Mouse (Mus musculus) limb, embryonic 13.5 days (tissue): ENCODE measurements at regions not wholly inside any gene's neighbourhood (a gene's known extent, or its start where the extent isn't known, plus 50 kb on each side); places are given as distances from the start of the nearest gene placed in this dataset.

ENCODE experiments used
- ATAC-seq: fragments of 200-750 bp; cut with Nextera tagmentation; 2 replicates; pipeline ENCODE4 v1.8.0; 2017; ENCODE audit warnings: low read depth, moderate number of reproducible peaks, moderate TSS enrichment; ENCODE audit not compliant: low FRiP score
- H3K27ac ChIP-seq: fragments of 300-500 bp; sonication (generic); 2 replicates; pipeline ENCODE4 v1.5.1; 2015; ENCODE audit warnings: inconsistent platforms, mild to moderate bottlenecking, moderate library complexity
- H3K27me3 ChIP-seq: fragments of 300-500 bp; sonication (generic); 2 replicates; pipeline ENCODE4 v1.6.1; 2015; ENCODE audit warnings: mild to moderate bottlenecking, inconsistent platforms
- H3K36me3 ChIP-seq: fragments of 300-500 bp; sonication (generic); 2 replicates; pipeline ENCODE4 v1.6.1; 2015; ENCODE audit warnings: inconsistent platforms, mild to moderate bottlenecking, moderate library complexity
- H3K4me1 ChIP-seq: fragments of 300-500 bp; sonication (generic); 2 replicates; pipeline ENCODE4 v1.6.1; 2015; ENCODE audit warnings: inconsistent platforms
- H3K4me2 ChIP-seq: fragments of 300-500 bp; sonication (generic); replicated peaks from 2 replicates; pipeline ENCODE4 v1.6.1; 2015; ENCODE audit warnings: inconsistent platforms, mild to moderate bottlenecking, moderate library complexity
- H3K4me3 ChIP-seq: fragments of 300-500 bp; sonication (generic); 2 replicates; pipeline ENCODE4 v1.5.1; 2015; ENCODE audit warnings: moderate library complexity, mild to moderate bottlenecking, inconsistent platforms
- H3K9ac ChIP-seq: fragments of 300-500 bp; sonication (generic); 2 replicates; pipeline ENCODE4 v1.6.1; 2015; ENCODE audit warnings: mild to moderate bottlenecking, inconsistent platforms
- H3K9me3 ChIP-seq: fragments of 300-500 bp; sonication (generic); 2 replicates; pipeline ENCODE4 v1.6.1; 2016; ENCODE audit warnings: inconsistent platforms
- WGBS: fragments of 180-500 bp; shearing (Covaris S2); methylation state at CpG from one replicate; pipeline ENCODE4 v1.1.7; 2015; 5-methylcytosine and 5-hydroxymethylcytosine counted together

- H3K27me3 ChIP-seq, result no peaks in the 10 kb centered on the region
- no peak overlapping the region for H3K27ac ChIP-seq
- H3K4me2 ChIP-seq, result no peak overlapping the region
- H3K4me3 ChIP-seq, result no peak overlapping the region
- no peak for ATAC-seq
- no peaks in the 10 kb centered on the region for H3K9me3 ChIP-seq
- H3K9ac ChIP-seq, result no peak overlapping the region
- WGBS, result 89% methylated on average over 7 of the region's 7 CpGs
- H3K4me1 ChIP-seq, result peaks cover 4% of the 10 kb centered on the region
- H3K36me3 ChIP-seq, result no peaks in the 10 kb centered on the region
These were observed 209.9 kb upstream of the Map3k1 start for GRCm38 (mm10) chr13:112018497-112019281.

GRCm38 (mm10) chr13:112019575-112019974 lies 210.8 kb upstream of the Map3k1 start:
- Histone ChIP-seq H3K9ac (no peak overlapping the region), H3K27me3 (no peaks in the 10 kb centered on the region), H3K9me3 (no peaks in the 10 kb centered on the region), H3K4me2 (no peak overlapping the region), H3K27ac (no peak overlapping the region), H3K4me1 (peaks cover 4% of the 10 kb centered on the region), H3K4me3 (no peak overlapping the region), H3K36me3 (no peaks in the 10 kb centered on the region)
- WGBS, result 67% methylated on average over 5 of the region's 5 CpGs
- ATAC-seq, result no peak

GRCm38 (mm10) chr13:112023171-112023570 lies 214.4 kb upstream of the Map3k1 start:
- Histone ChIP-seq H3K9ac (no peak overlapping the region), H3K4me1 (peaks cover 11% of the 10 kb centered on the region), H3K27me3 (no peaks in the 10 kb centered on the region), H3K4me2 (no peak overlapping the region), H3K36me3 (no peaks in the 10 kb centered on the region), H3K9me3 (no peaks in the 10 kb centered on the region), H3K4me3 (no peak overlapping the region), H3K27ac (no peak overlapping the region)
- 29% methylated on average over 4 of the region's 4 CpGs for WGBS
- no peak for ATAC-seq

GRCm38 (mm10) chr13:112024667-112025585 lies 216.1 kb upstream of the Map3k1 start:
- no peak overlapping the region for H3K4me3 ChIP-seq
- no peaks in the 10 kb centered on the region for H3K36me3 ChIP-seq
- no peak overlapping the region for H3K4me2 ChIP-seq
- 0 out of 2 replicates have a peak, but pooled peaks cover 5% of the 10 kb centered on the region for H3K27me3 ChIP-seq
- WGBS, result 88% methylated on average over 15 of the region's 15 CpGs
- no peak for ATAC-seq
- H3K9me3 ChIP-seq, result no peaks in the 10 kb centered on the region
- no peak overlapping the region for H3K27ac ChIP-seq
- no peak overlapping the region for H3K9ac ChIP-seq
- H3K4me1 ChIP-seq, result peaks cover 13% of the 10 kb centered on the region

GRCm38 (mm10) chr13:112025586-112025950 lies 216.8 kb upstream of the Map3k1 start:
- WGBS, result 69% methylated on average over 5 of the region's 5 CpGs
- ATAC-seq, result no peak
- H3K4me2 ChIP-seq, result no peak overlapping the region
- H3K4me1 ChIP-seq, result peaks cover 16% of the 10 kb centered on the region
- H3K36me3 ChIP-seq, result no peaks in the 10 kb centered on the region
- H3K27me3 ChIP-seq, result 0 out of 2 replicates have a peak, but pooled peaks cover 5% of the 10 kb centered on the region
- no peak overlapping the region for H3K27ac ChIP-seq
- H3K9ac ChIP-seq, result no peak overlapping the region
- H3K9me3 ChIP-seq, result no peaks in the 10 kb centered on the region
- H3K4me3 ChIP-seq, result no peak overlapping the region

- H3K27ac ChIP-seq, result no peak overlapping the region
- 0 out of 2 replicates have a peak, but pooled peaks cover 8% of the 10 kb centered on the region for H3K27me3 ChIP-seq
- WGBS, result 87% methylated on average over 5 of the region's 5 CpGs
- H3K9ac ChIP-seq, result no peak overlapping the region
- H3K36me3 ChIP-seq, result no peaks in the 10 kb centered on the region
- H3K4me1 ChIP-seq, result peaks cover 16% of the 10 kb centered on the region
- no peak overlapping the region for H3K4me2 ChIP-seq
- no peak overlapping the region for H3K4me3 ChIP-seq
- ATAC-seq, result no peak
- H3K9me3 ChIP-seq, result no peaks in the 10 kb centered on the region
These were observed 218.9 kb upstream of the Map3k1 start for GRCm38 (mm10) chr13:112027736-112028135.

- H3K36me3 ChIP-seq, result no peaks in the 10 kb centered on the region
- H3K9ac ChIP-seq, result no peak overlapping the region
- H3K27me3 ChIP-seq, result 0 out of 2 replicates have a peak, but pooled peaks cover 8% of the 10 kb centered on the region
- peaks cover 5% of the 10 kb centered on the region; the same call in 1 of the 2 replicates for H3K4me1 ChIP-seq
- H3K9me3 ChIP-seq, result no peaks in the 10 kb centered on the region
- no peak overlapping the region for H3K4me3 ChIP-seq
- no peak; the same call in 1 of the 2 replicates for ATAC-seq
- no peak overlapping the region for H3K27ac ChIP-seq
- WGBS, result 79% methylated on average over 11 of the region's 11 CpGs
- no peak overlapping the region for H3K4me2 ChIP-seq
These were observed 222.3 kb upstream of the Map3k1 start for GRCm38 (mm10) chr13:112031061-112031460.

GRCm38 (mm10) chr13:112031631-112032320 lies 223.0 kb upstream of the Map3k1 start:
- Histone ChIP-seq H3K36me3 (no peaks in the 10 kb centered on the region), H3K9me3 (no peaks in the 10 kb centered on the region), H3K9ac (no peak overlapping the region), H3K4me1 (peaks cover 5% of the 10 kb centered on the region; the same call in 1 of the 2 replicates), H3K27me3 (0 out of 2 replicates have a peak, but pooled peaks cover 8% of the 10 kb centered on the region), H3K27ac (no peak overlapping the region), H3K4me3 (no peak overlapping the region), H3K4me2 (no peak overlapping the region)
- ATAC-seq, result no peak
- WGBS, result 85% methylated on average over 24 of the region's 24 CpGs

GRCm38 (mm10) chr13:112037731-112038380 lies 229.1 kb upstream of the Map3k1 start:
- no peaks in the 10 kb centered on the region for H3K36me3 ChIP-seq
- H3K27ac ChIP-seq, result no peak overlapping the region
- 79% methylated on average over 8 of the region's 8 CpGs for WGBS
- H3K9me3 ChIP-seq, result no peaks in the 10 kb centered on the region
- ATAC-seq, result no peak
- no peak overlapping the region for H3K9ac ChIP-seq
- no peaks in the 10 kb centered on the region for H3K27me3 ChIP-seq
- H3K4me3 ChIP-seq, result no peak overlapping the region
- H3K4me1 ChIP-seq, result no peaks in the 10 kb centered on the region
- no peak overlapping the region for H3K4me2 ChIP-seq

GRCm38 (mm10) chr13:112038556-112039304 lies 229.9 kb upstream of the Map3k1 start:
- H3K36me3 ChIP-seq, result no peaks in the 10 kb centered on the region
- no peak for ATAC-seq
- WGBS, result 87% methylated on average over 9 of the region's 9 CpGs
- no peaks in the 10 kb centered on the region for H3K27me3 ChIP-seq
- no peak overlapping the region for H3K4me3 ChIP-seq
- no peak overlapping the region for H3K27ac ChIP-seq
- no peak overlapping the region for H3K9ac ChIP-seq
- H3K9me3 ChIP-seq, result no peaks in the 10 kb centered on the region
- H3K4me2 ChIP-seq, result no peak overlapping the region
- no peaks in the 10 kb centered on the region for H3K4me1 ChIP-seq
